Mouse (Mus musculus) granulocyte monocyte progenitor cell, adult 5-6 weeks (primary cell): ENCODE measurements around the gene Xylt2. TPM values are rescaled to one million over a fixed set of nuclear protein-coding genes. Genes with fewer than 3 reads are reported as not detected.
A peak's percentile ranks its signal among the peaks of the same experiment; 100 is the strongest.
"Not testable (repeated sequence)": the region's sequence is repeated elsewhere in the genome, so short reads cannot be mapped to it uniquely, and the experiment has no call there.

Experiments used
- ATAC-seq: replicated peaks from 2 replicates; pipeline ENCODE4 v1.8.0; 2016; ENCODE audit warnings: mild to moderate bottlenecking, moderate TSS enrichment, inconsistent platforms; ENCODE audit not compliant: poor library complexity, severe bottlenecking
- total RNA-seq, 2 experiments: library from RNA; stranded (forward) in 1 of 2; stranded (reverse) in 1 of 2; fragments of 200-712, 200-1000 nt in 1 of 2; fragments of >200 nt in 1 of 2; fragmentation: Nextera tagmentation in 1 of 2; gene quantifications; 2 replicates each; pipeline ENCODE4 v1.2.3; 2014 to 2017

Xylt2 gene
- total RNA-seq, 2 experiments from 2014 or later, result 3.9 to 15.7 TPM

DNA sequence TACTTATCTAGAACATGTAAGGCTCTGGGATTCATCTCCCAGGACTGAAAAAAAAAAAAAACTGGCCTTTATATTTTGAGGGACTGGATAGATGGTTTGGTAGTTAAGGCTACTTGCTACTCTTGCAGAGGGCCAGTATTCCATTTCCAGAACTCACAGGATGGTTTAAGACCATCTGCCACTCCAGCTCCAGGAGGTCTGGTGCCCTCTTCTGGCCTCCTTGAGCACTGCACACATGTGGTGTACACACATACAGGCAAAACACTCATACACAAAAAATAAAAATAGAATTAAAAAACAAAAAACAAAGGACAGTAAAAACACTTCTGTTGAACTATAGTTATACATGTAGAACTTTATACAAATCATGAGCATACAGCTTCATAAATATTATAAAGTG is 3.3 kb upstream of the Xylt2 start:
- no peak for ATAC-seq

DNA sequence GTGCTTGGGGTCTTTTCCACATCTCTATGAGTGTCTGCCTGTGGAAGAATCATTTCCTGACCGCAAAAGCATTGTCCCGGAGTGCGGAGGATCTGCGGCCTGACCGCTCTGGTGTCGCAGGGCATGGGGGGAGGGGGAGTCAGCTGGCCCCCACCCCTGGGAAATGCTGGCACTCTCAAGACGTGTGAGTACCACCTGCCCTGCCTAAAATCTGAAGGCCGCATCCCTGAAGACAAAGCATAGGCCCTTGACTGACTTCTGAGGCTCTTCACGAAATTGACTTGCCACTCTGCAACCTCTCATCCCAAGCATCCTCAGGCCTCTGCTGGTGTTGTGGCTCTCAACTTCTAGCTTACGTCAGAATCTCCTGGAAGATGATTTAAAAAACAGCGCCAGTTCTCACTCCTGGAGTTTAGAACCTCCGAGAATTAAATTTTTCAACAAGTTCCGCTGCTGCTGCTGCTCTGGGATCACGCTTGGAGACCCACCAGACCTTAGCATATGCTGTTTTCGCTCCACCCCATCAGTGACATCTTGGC is 361 bp upstream of the Xylt2 start:
- ATAC-seq, result no peak

DNA sequence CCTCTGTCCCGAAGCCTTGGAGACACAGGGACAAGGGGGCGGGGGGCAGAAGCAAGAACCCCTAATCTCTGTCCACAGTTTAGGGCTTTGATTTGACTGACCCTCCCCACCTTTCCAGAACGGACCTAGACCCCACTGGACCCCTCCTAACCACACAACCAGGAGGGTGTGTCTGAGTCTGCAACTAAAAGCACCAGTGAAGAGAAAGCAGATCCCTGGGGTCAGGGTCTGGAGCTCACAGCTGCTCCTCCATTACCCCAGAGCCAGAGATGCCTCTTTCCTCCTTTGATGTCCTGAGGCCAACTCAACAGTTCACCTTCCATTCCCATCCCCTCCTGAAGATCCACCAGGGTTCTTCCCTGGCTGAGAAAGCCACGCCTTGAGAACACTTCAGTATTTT is 1.0 kb downstream of the Xylt2 start:
- ATAC-seq, result no peak

DNA sequence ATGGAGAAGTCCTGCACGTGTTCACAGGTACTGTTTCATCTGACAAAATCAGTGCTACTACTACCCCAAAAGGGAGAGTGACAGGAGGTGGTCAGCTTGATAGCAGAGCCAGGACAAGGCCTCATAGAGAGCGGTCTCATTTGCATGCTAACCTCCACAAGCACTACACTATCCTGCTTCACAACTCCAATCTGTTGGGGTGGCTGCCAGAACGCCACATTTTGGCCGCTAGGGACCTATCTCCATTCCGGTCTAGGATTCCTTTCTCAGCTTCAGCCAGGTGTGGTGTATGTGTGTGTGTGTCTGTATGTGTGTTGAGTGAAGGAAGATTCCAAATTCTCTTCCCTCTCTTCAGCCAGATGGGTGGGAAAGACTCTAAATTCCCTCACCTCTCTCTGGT is 1.9 kb downstream of the Xylt2 start:
- ATAC-seq, result no peak

DNA sequence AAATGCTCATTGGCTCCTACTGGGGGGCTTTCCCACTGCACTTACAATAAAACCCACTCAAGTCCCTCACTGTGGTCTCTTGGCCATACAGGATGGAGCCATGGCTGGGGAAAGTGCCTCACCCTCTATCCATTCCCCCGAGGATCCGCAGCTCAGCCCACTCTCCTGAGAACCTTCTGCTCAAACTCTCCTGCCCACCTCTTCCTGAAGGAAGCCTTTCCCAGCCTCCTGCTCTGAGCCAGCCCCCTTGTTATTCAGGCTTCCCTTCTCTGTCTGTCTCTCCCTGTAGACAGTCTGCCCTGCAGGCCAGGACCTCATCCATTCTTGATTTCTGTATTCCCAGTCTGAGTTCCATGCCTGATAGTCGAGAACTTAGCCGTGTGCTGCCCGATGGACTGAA is 2.3 kb downstream of the Xylt2 start:
- ATAC-seq, result no peak

DNA sequence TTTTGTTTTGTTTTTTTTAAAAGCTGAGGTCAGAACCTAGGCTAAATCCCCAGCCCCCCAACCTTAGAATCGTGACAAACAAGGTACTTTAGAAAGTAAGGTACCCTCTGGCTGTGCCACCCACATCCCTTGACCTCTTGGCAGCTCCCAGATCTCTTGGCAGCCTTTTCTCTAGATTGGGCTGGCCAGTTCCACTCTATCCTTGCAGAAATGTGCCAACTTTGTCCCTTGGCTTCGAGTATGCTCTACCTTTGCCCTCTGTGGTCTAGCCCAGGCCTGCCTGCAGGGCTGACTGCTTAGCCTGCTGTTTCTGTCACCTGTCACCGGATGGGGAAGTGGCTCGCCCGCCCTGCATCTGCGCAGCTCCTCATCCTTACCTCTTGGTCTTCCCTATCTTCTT is 12.0 kb downstream of the Xylt2 start:
- no peak for ATAC-seq

DNA sequence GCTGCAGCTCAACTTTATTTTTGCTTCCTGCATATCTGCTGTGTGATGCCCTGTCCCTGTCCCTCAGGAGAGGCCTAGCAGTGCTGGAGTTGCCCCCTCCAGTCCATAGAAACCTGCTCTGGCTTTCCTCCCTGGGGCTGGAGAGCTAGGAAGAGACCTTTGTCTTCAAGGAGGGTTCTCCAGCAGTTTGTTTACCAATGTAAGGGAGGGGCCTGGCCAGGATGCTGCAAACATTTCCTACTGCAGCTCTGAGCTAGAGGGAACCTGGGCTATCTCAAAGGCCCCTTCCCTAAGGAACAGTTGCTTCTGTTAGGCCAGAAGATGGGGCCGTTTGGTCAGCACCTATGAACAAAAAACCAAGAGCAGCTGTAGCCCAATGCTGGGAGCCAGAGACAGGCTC is 16.0 kb downstream of the Xylt2 start:
- no peak for ATAC-seq

GRCm38 (mm10) chr11:94653663-94654436 is 23.5 kb downstream of the Xylt2 start, which contains the start of the genes Mrpl27 and Eme1:
Mrpl27 (plus strand) TSS chr11:94653767.
Eme1 (minus strand) TSS chr11:94653964.
- peak; percentile 91 for ATAC-seq

DNA sequence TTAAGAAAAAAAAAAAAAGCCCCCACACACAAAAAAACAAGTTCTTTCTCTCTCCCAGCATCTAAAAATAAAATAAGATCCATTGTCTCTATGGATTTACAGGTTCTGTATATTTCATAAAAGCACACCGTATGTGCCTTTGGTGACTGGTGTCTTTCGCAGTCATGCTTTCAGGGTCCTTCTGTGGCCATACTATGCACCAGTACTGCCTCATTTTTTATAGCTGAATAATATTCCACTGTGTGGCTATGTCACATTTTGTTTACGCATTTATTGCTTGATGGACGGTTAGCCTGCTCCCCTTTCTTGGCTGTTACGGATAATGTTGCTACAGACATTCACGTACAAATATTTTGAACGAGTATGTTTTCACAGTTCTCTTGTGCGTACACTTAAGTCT is 24.3 kb downstream of the Xylt2 start:
- no peak for ATAC-seq

DNA sequence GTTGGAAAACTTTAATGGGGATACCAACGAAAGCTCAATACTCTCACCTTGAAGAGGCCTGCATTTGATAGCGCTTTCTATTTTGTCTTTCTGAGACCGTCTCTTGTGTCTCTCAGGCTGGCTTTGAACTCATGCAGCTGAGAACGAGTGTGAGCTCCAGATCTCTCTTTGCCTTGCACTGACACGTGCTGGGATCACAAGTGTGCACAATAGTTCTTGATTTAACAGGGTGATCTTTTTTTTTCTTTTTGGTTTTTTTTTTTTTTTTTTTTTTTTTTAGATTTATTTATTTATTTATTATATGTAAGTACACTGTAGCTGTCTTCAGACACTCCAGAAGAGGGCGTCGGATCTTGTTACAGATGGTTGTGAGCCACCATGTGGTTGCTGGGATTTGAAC is 26.1 kb downstream of the Xylt2 start:
- ATAC-seq, result not testable (repeated sequence)

DNA sequence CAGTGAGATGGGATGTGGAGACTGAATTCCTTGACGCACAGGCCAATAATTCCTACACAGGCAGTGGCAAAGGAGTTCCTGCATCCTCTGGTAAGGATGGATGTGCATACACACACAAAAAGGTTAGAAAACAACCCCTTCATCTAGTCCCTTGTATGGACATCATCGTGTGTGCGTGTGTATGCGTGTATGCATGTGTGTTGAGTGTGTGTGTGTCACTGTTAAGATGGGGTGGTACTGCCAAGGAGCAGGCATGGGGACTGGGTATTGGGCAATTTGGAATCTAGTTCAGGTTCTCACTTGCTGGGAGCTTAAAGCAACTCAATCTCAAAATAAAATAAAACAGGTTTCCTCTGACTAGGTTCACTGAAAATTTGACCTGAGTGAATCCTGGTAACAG is 30.9 kb downstream of the Xylt2 start:
- no peak for ATAC-seq

- ATAC-seq, result no peak
These were observed 32.7 kb downstream of the Xylt2 start for GRCm38 (mm10) chr11:94644461-94645219.

- no peak for ATAC-seq
These were observed 42.9 kb downstream of the Xylt2 start for GRCm38 (mm10) chr11:94634431-94634830.

DNA sequence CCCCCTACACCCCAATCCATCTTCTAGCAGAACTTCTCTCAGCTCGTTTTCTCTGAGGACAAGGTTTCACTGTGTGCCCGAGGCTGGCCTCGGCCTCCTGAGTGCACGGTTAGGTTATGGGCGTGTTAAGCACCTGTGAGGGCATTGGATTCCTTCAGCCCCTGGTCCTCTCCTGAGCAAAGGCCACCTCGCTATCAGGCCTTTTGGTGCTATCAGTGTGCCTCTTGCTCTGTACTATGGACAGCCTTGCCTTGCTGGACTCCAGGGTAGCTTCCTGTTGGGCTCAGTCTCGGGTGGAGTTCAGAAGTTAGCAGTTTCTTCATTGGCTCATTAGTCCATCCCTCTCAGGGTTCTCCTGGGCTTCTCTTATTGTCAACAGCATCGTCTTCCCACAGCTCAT is 44.3 kb downstream of the Xylt2 start:
- no peak for ATAC-seq

DNA sequence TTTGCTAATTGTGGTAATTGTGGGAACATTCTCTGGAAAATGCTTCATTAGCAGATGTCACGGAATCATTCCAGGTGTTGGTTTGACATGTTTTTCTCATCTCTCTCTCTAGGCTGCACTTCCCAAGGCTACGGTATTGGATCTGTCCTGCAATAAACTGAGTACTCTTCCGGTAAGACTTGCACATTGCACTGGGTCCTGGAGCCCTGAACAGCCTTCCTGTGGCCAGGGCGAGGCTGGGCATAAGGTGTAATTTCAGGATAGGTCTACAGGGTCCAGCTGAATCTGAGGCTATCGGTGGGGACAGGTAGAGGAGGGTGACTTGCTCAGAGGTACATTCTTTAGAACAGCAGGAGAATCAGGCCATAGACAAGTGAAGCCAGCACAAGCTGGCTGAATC is 45.3 kb downstream of the Xylt2 start:
- no peak for ATAC-seq

GRCm38 (mm10) chr11:94630199-94631011 is 46.9 kb downstream of the Xylt2 start:
- peak; percentile 63 for ATAC-seq

GRCm38 (mm10) chr11:94629884-94630198 is 47.5 kb downstream of the Xylt2 start:
- ATAC-seq, result no peak; the same call in 1 of the 2 replicates

DNA sequence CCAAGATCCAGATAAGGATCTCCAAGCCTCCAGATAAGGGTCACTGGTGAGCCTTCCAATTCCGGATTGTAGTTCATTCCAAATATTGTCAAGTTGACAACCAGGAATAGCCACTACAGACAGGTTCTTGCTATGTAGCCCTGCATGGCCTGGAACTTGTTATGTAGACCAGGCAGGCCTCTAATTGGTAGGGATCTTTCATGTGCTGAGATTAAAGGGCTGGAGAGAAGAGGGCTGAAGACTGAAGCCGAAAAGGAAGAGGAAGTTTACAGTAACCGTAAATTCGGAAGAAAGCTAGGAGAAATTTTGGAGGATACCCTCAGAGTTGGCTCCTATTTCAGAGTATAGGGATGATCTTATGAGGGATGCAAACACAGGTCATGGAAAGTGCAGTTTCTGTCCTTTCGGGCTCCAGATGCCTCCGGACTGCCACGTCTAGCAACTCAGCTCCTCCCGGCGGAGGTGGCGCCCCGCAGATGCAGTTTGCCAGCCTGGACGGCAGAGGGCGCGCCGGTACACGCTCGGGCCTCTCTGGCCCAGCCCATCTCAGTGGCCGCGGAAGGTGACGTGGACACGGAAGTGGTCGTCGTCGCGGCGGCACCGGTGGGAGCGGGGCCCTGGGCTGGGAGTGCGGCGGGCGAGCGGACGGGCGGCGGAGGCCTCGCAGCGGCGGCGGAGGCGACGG is 48.0 kb downstream of the Xylt2 start, which contains the start of gene Lrrc59:
Lrrc59 (plus strand) TSS at position 569 of the 685 bp plus-strand sequence.
- peak; percentile 97 for ATAC-seq

- no peak for ATAC-seq
These were observed 55.2 kb downstream of the Xylt2 start for GRCm38 (mm10) chr11:94622162-94622561.

- ATAC-seq, result no peak; the same call in 1 of the 2 replicates
These were observed 55.9 kb downstream of the Xylt2 start for GRCm38 (mm10) chr11:94621458-94621852.
